Mouse (Mus musculus): ENCODE data around the gene Rbm25.

Rbm25 gene

GRCm38 (mm10) chr12:83650346-83650745 lies 19.3 kb downstream of the Rbm25 start:
- DNase-seq (ENCODE audit: low read depth, low spot score), result no peak

GRCm38 (mm10) chr12:83651414-83651813 lies 20.4 kb downstream of the Rbm25 start:
- DNase-seq (ENCODE audit: low read depth, low spot score), result no peak

- DNase-seq (ENCODE audit: low read depth, low spot score), result no peak
Observed at GRCm38 (mm10) chr12:83685466-83685865, 54.4 kb downstream of the Rbm25 start.

- no peak for DNase-seq (ENCODE audit: low read depth, low spot score)
Observed at GRCm38 (mm10) chr12:83686575-83687350, 55.7 kb downstream of the Rbm25 start.

GRCm38 (mm10) chr12:83687934-83688315 lies 56.9 kb downstream of the Rbm25 start, which contains the start of gene Psen1:
Psen1 (plus strand) TSS chr12:83688152.
- peak; percentile 82 for DNase-seq (ENCODE audit: low read depth, low spot score)

- DNase-seq (ENCODE audit: low read depth, low spot score), result peak; percentile 14
Observed at GRCm38 (mm10) chr12:83688316-83689086, 57.5 kb downstream of the Rbm25 start.

GRCm38 (mm10) chr12:83689087-83689432 lies 58.0 kb downstream of the Rbm25 start:
- no peak for DNase-seq (ENCODE audit: low read depth, low spot score)

GRCm38 (mm10) chr12:83694011-83694410 lies 63.0 kb downstream of the Rbm25 start:
- DNase-seq (ENCODE audit: low read depth, low spot score), result no peak

- no peak for DNase-seq (ENCODE audit: low read depth, low spot score)
Observed at GRCm38 (mm10) chr12:83694669-83695068, 63.6 kb downstream of the Rbm25 start.

GRCm38 (mm10) chr12:83698637-83699036 lies 67.6 kb downstream of the Rbm25 start:
- no peak for DNase-seq (ENCODE audit: low read depth, low spot score)

- no peak for DNase-seq (ENCODE audit: low read depth, low spot score)
Observed at GRCm38 (mm10) chr12:83701608-83702007, 70.6 kb downstream of the Rbm25 start.

- no peak for DNase-seq (ENCODE audit: low read depth, low spot score)
Observed at GRCm38 (mm10) chr12:83702796-83703195, 71.8 kb downstream of the Rbm25 start.

- no peak for DNase-seq (ENCODE audit: low read depth, low spot score)
Observed at GRCm38 (mm10) chr12:83706951-83707350, 75.9 kb downstream of the Rbm25 start.

GRCm38 (mm10) chr12:83708160-83709092 lies 77.4 kb downstream of the Rbm25 start:
- no peak for DNase-seq (ENCODE audit: low read depth, low spot score)

GRCm38 (mm10) chr12:83709934-83710333 lies 78.9 kb downstream of the Rbm25 start:
- DNase-seq (ENCODE audit: low read depth, low spot score), result no peak

GRCm38 (mm10) chr12:83713749-83714148 lies 82.7 kb downstream of the Rbm25 start:
- DNase-seq (ENCODE audit: low read depth, low spot score), result peak; percentile 49

GRCm38 (mm10) chr12:83716416-83717184 lies 85.6 kb downstream of the Rbm25 start:
- no peak for DNase-seq (ENCODE audit: low read depth, low spot score)

- no peak for DNase-seq (ENCODE audit: low read depth, low spot score)
Observed at GRCm38 (mm10) chr12:83719431-83719830, 88.4 kb downstream of the Rbm25 start.

GRCm38 (mm10) chr12:83721281-83721680 lies 90.2 kb downstream of the Rbm25 start:
- DNase-seq (ENCODE audit: low read depth, low spot score), result no peak

GRCm38 (mm10) chr12:83723037-83723436 lies 92.0 kb downstream of the Rbm25 start:
- DNase-seq (ENCODE audit: low read depth, low spot score), result no peak

Data from brain, embryonic 18.5 days (tissue).